Mouse (Mus musculus): Measurements from ENCODE around the gene Trpm8.

Gene Trpm8

GRCm38 (mm10) chr1:88277098-88277817, at the start of gene Trpm8, which contains the start of gene Hjurp:
Trpm8 (plus strand) TSS chr1:88277661.
Hjurp (minus strand) TSS chr1:88277633.
- peak; percentile 100 for DNase-seq (ENCODE audit: low spot score)

DNA sequence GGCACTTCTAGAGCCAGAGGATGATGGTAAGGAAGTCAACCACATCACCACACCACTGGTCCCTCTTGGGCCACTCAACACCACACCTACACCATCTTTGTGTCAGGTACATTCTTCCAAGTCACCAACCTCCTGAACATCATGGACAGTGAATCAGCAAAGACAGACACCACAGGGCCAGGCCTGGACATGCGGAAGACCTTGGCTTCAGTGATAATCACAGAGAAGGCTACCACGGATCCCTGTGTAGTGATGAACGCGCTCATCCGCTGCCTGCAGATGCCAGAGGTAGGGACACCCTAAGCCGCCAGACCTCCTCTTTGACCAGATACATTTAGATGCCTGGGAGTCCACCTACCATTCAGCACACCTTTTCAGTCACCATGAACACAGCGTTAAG, 49.3 kb upstream of the Trpm8 start:
- peak; percentile 25 for DNase-seq (ENCODE audit: low spot score)

DNA sequence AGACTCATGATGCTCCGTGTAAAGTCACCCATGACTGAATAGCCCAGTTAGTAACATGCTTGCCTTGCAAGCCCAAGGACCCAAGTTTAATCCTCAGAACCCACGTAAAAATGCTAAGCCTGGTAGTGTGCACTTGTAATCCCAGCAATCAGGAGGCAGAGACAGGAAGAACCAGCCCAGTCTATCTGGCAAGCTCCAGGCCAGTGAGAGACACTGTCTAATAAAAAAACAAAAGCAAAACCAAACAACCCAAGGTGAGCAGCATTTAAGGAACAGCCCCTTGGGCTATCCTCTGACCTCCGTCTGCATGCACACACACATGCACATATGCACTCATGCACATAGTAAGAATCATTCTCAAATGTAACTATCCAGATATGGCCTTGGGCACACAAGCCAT, 47.9 kb upstream of the Trpm8 start:
- DNase-seq (ENCODE audit: low spot score): no peak

DNA sequence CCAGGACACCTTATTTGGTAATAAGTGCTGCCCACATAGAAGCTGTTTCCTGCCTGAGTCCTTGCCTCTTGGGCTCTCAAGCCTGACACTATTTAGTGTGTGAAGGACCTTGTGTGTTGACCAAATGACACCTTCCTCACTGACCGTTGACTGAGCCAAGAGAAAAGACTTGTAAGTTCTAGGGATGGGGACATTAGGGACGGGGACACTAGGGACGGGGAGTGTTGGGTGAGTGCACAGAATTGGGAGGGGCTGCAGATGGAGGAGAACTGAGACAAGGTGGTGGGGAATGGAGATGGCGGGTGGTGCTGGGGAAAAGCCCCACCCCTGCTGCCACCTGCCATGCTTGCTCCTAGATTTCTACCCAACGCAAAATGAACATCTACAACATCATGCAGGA, 47.5 kb upstream of the Trpm8 start:
- no peak for DNase-seq (ENCODE audit: low spot score)

DNA sequence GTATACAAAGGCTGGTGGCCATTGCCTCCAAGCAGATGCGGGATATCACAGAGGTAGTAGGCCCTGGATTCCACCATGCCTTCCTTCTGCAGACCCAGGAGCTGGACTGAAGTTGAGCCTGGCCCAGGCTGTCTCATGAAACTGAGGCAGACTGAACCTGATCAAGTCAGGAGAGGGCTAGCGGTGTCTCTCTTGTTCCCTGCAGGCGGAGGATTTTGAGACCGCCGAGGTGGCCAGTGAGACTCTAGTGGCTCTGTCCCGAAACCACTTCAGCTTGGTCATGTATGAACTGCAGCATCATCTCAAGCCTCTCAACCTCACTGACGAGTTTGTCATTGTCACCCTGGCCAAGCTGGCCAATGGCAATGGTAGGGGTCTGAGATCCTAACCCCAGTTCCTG, 47.0 kb upstream of the Trpm8 start:
- DNase-seq (ENCODE audit: low spot score): no peak

DNA sequence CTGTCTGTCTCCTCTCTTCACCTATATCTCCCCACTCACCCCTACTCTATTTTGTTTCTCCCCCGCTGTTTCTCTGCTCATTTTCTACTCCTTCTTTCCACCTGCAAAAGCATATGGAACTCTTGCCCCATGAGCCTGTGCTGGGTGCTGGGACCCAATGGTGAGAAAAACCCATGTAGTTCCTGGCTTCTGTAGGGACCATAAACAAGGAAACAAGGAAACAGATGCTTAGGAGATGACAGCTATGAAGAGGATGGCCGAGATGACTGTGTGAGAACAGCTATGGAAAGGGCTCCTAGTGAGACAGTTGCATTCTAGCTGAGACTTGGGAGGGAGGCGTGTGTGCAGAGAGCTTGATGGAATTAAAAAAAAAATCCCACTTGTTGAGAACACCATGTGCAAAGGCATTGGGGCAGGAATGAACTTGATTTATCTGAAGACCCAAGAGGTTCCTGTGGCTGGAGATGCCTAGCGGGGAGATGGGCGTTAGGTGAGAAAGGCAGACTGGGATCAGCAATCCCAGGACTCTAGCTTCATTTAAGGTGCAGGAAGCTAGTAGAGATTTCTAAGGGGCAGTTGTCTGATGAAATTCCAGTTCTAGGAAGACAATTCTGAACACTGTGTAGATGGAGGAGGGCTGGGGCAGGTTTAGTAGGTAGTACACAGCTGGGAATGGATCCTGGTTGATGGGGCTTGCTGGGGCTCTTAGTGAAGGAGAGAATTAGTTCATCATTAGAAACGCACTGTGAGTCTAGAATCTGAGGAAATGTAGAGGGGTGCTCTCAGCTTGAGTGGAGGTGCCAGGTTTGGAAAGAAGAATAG, 46.3 kb upstream of the Trpm8 start:
- no peak for DNase-seq (ENCODE audit: low spot score)

DNA sequence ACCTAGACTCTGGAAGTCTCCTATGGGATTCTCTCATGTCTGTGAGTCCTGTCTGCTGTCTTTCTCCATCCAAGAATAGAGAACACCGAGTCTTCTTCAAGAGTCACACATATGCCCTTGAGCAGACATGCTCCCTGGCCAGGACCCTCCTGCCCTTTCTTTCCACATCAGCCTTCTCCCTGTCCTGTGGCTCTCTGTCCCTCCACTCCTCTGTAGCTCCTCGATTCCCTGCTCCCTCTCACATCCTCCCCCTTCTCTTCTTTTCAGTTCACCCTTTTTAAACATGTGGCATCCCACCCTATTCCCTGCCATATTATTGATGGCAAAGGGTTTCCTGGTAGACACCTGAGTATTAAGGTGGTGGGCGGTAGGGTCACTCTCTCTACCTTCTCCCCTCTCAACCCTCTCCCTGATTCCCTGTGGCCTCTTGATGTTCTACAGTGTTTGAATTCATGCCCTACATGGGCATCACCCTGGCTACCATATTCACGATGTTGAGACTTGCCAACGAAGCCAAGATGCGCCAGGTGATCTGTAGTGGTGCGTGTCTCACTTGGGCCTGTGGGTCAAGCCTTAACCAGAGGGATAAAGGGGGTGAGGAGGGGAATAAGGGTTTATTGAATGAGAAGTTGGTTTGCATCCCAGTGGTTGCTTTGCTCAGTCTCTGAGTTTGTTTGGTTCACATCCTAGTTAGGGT, 45.5 kb upstream of the Trpm8 start:
- DNase-seq (ENCODE audit: low spot score): no peak

DNA sequence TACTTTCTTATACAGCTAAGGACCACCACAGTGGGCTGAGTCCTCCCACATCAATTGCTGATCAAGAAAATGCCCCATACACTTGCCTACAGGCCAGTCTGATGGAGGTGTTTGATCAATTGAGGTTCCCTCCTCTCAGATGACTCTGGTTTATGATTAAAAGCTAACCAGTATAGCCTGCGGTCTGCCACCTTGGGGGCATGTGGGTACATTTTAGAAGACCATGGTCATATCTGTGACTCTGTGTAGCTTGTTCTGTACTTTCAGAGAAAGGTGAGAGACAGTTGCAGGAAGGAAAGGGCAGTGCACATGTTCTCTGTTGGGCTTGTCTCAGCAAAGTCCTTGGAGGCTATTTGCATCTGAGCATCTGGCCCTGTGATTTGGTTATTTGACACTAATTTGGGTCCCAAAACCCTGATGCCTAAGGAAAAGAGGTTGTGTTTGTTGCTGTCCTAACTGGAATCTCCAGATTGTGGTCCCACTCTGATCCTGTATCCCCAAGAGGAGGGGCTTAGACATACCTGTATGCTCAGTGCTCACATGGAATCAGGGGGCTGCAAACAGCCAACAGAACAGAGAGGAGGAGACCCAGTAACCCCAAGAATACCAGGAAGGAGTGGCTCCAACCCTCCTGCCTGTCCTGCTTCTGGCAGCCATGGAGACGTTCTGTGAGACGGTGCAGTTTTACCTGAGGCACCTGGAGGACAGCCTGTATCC, 44.6 kb upstream of the Trpm8 start:
- no peak for DNase-seq (ENCODE audit: low spot score)

DNA sequence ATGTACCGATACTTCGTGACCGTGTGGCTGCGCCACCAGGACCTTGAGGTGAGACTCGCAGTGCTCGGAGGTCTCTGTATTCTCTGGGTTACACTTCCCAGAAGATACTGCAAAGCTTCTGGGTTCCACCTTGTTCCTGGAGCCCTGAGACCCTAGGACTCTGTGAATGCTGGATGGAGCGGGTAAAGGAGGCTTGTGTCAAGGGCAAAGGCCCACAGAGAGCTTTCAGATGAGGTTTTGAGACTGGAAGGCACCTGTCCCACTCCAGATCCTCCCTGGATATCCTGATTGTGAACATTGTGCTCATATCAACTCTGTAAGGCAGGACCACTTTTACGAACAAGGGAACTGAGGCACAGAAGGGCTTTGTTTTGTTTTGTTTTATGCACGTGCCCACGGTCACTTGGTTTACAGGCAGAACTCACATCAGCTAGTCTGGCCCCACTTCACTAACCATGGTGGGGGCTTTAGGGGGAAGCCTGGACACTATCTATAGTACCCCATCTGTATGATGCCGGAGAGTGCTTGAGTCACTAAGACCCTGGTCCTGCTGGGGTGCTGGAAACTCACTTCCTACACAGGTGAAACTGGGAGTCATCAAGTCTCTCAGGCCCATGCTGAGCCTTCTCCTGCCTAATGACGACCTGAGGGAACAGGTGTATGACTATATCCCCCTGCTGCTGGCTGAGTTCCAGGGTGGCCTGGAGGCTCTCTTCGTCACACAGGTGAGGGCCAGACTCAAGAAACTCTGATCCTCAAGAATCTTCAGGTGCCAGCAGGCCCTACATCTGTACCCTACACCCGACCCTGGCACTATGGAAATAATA, 43.8 kb upstream of the Trpm8 start:
- DNase-seq (ENCODE audit: low spot score): no peak

DNA sequence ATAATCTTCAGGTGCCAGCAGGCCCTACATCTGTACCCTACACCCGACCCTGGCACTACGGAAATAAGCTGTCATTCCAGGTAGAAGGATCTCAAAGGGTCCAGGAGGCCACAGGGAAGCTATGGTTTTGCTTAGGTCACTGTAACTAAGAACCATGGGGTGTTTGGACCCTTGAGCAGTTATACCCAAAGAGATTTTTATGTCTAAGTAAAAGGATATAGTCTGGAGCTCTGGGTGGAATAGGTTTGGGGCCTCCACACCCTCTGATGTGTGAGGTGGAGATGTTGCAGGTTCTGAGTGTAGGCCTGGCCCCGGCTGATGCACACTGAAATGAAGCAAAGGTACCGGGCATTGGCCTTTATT, 43.2 kb upstream of the Trpm8 start:
- DNase-seq (ENCODE audit: low spot score): no peak

DNA sequence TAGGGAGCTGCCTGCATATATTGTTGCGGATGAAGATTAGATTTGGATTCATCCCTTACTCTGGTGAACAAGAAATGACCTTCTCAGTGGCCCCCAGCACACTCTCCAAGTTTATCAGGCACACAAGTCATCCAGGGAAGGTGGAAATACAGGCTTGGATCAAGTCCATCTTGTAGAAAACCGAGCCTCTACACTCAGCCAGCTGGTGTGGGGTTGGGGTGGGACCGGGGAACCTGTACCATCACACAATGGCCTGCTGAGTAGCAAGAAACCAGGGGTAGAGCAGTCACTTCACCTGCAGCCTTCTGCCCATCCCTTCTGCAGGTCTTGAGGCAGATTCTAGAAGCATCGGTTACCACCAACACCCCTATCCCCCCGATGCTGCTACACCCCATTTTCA, 42.8 kb upstream of the Trpm8 start:
- DNase-seq (ENCODE audit: low spot score): no peak

DNA sequence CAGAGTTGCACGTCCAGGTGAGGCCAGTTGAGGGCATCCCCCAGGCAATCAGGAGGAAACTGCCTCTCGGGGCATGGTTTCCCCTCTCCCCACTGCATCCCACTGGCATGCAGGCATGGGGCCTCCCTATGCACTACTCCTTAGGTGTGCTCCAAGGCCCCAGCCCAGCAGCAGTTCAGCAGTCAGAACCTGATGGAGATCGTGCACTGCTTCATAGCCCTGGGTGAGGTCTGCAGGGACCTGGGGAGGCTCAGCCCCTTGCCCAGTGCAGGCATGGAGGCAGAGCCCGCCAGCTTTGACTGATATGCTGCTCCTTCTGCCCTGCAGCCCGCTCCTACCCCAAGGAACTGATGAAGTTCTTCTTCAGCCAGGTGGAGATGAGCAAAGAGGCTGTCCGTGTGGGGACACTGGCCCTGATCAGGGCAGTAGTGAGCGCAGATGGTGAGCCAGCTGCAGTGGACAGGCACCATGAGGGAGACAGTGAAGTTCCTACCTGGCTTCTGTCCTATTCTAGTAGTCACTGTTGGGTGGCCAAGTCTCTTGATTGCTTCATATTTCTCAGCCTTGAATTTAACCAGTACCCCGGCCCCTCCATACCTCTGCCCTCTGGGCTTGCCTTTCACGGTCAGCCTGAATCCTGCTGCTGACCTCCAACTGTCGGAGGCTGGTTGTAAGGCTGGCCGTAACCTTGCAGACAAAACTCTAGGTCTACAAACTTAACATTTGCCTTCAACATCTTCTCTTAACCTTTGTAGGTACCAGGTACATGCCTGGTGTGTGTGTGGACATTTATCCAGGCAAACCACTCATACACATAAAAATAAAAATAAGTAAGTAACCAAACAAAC, 42.2 kb upstream of the Trpm8 start:
- DNase-seq (ENCODE audit: low spot score): no peak

DNA sequence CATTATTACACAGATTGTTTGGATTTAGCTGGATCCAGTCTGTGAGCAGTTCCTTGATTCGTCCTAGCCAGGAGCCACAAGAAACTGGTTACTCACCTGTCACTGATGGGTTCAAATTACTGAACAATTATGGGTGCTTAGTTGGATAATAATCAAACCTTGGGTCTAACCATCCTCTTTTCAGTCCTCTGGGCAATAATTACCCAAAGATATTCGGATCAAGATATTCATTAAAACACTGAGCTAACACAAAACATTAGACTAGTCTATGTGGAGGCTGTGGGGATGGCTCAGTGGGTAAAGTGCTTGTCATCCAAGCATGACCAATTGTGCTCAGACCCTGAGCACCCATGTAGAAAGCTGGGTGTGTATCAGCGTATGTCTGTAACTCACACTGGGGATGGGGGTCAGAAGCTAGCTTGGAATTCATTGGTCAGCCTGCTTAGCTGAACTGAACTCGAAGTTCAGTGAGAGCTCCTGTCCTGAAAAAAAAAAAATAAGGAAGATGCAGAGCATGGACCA, 41.5 kb upstream of the Trpm8 start:
- DNase-seq (ENCODE audit: low spot score): no peak

GRCm38 (mm10) chr1:88237311-88237710, 40.1 kb upstream of the Trpm8 start:
- no peak for DNase-seq (ENCODE audit: low spot score)

GRCm38 (mm10) chr1:88238771-88239170, 38.7 kb upstream of the Trpm8 start:
- DNase-seq (ENCODE audit: low spot score): no peak

DNA sequence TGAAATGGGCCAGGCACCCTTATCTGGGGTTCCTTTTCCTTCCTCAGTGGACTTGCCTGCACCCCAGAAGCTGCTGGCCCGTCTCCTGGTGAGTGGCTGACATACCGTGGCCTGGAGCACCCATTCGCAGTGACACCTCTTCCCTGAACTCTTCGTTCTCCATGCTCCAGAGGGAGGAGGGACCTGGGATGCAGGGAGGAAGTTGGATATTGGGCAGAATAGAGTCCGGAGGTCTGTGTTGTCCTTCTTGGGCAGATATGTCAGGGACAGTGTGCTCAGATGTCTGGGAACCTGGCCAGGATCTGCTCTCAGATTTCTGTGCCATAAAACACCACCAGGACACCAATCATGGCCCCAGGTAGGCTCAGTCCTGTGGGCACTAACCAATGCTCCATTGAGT, 37.4 kb upstream of the Trpm8 start:
- DNase-seq (ENCODE audit: low spot score): no peak

DNA sequence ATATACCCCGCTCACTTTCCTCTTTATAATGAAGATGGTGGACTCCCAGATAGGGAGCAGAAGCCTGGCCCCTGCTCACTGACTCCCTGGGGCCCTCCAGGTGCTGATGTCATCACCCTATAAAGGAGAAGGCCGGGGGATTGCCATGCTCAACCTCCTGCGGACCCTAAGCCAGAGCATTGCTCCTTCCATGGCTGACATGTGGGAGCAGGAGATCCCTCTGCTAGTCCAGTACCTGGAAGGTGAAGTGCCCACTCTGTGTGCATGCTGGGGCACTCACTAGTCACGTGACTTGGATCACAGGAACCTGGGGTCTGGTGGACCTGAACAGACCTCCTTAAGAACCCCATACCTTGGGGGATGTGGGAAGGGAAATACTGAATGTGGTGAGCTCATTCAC, 36.9 kb upstream of the Trpm8 start:
- DNase-seq (ENCODE audit: low spot score): no peak

- DNase-seq (ENCODE audit: low spot score): no peak
Observed at GRCm38 (mm10) chr1:88243861-88244260, 33.6 kb upstream of the Trpm8 start.

GRCm38 (mm10) chr1:88245881-88246280, 31.6 kb upstream of the Trpm8 start:
- DNase-seq (ENCODE audit: low spot score): no peak

- no peak for DNase-seq (ENCODE audit: low spot score)
Observed at GRCm38 (mm10) chr1:88246386-88246785, 31.1 kb upstream of the Trpm8 start.
